Mouse (Mus musculus) bone marrow macrophage, adult 2 months (primary cell): ENCODE results near the gene Fgf11. TPM values are rescaled to one million over a fixed set of nuclear protein-coding genes. Genes with fewer than 3 reads are reported as not detected.
A peak's percentile ranks its signal among the peaks of the same experiment; 100 is the strongest.

ENCODE experiments used
- H3K27ac ChIP-seq: 2 replicates; pipeline ENCODE4 v1.5.1; 2012; ENCODE audit warnings: low read depth, low read length; ENCODE audit not compliant: insufficient read depth
- H3K4me1 ChIP-seq: 2 replicates; pipeline ENCODE4 v1.6.1; 2012; ENCODE audit warnings: low read length; ENCODE audit not compliant: control insufficient read depth, insufficient read depth
- H3K4me3 ChIP-seq: 2 replicates; pipeline ENCODE4 v1.5.1; 2012; ENCODE audit warnings: mild to moderate bottlenecking, low read length, moderate library complexity; ENCODE audit not compliant: insufficient read depth
- CTCF ChIP-seq: IDR thresholded peaks from 2 replicates; pipeline ENCODE4 v1.5.1; 2012; ENCODE audit warnings: low read depth, mild to moderate bottlenecking, low read length, moderate library complexity
- POLR2A ChIP-seq: IDR thresholded peaks from 2 replicates; pipeline ENCODE4 v1.6.1; 2012; ENCODE audit warnings: mild to moderate bottlenecking, low read depth, low read length, borderline replicate concordance
- polyA plus RNA-seq: library from polyadenylated mRNA; stranded (reverse); fragments of >200 nt; gene quantifications from 2 replicates; pipeline ENCODE4 v1.2.4, GENCODE M21; 2012; ENCODE audit not compliant: missing spikeins, insufficient read depth, insufficient read length

Gene Fgf11
- polyA plus RNA-seq, 1 experiment = 29.7 TPM

DNA sequence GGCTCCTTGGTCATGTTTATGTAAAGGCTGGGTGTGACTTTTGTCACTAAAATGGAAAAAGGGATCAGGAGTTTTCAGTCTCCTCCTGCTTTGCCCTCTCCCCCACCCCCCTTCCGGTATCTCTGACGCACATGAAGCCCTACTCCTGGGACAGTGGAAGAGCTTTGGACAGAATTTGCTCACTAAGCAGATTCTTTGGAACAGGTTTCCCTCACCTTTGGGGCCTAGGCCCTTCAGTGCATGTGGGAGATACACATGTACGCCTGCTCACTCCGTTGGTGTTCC lies 34.1 kb downstream of the Fgf11 start:
- peaks cover 16% of the 10 kb centered on the region for H3K4me1 ChIP-seq
- TF ChIP-seq CTCF = no peak
- TF ChIP-seq POLR2A = no peak
- no peak overlapping the region for H3K27ac ChIP-seq
- no peak overlapping the region for H3K4me3 ChIP-seq

DNA sequence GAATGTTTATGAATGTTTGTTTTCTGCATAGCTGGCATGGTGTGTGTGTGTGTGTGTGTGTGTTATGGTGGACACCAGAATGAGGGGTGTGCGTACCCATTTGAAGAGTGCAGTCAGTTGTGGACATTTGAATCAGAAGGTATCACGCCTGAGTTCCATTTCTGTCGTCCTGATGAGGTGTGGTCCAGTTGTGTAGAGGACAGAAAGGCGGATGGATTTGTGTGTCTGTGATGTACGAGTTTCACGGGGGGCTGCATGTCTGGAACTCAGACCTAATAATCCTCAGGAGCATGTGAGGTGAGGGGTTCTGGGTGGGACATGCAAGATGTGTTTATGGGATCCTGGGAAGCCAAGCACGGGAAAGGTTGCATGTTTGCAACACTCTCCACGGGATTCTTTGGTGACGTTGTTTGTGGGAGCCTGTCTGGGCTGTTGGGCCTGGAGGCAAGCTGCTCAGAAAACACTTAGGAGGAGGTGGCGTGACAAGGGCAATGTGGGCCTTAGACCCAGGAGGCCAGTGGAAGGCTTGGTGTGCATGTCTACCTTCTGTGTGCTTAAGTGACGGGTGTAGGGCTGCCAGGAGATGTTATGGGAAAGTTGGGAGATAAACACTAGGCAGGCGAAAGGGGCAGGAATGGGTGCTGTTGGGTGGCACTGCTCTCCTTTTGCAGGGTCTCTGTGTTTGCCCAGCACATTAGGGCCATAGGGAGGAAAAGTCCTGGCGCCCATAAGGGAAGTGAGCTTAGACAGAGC lies 34.6 kb downstream of the Fgf11 start:
- H3K4me3 ChIP-seq = peak overlapping the region; percentile 81
- peaks cover 16% of the 10 kb centered on the region for H3K4me1 ChIP-seq
- H3K27ac ChIP-seq = no peak overlapping the region
- TF ChIP-seq POLR2A (no peak), CTCF (no peak)

DNA sequence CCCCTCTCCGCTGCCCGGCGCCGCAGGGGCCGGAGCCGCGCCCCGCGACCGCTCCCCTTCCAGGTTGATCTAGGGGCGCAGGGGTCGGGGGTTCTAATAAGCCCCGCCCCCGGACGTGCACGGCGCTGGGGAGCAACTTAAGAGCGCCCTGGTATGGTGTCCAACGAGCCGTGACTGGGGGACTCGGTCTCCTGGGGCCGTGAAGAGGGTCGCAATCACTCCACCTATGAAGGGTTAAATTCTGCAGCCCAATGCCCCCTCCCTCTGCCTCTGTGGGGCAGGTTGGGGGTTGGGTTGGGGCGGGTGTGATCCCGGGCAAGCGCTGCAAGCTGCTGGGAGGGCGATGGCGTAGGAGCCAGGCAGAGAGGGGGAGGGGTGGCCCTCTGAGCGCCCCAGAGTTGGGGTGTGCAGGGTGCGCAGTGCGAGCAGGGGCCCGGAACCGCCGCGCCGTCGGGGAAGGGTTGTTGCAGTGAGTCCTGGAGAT lies 35.5 kb downstream of the Fgf11 start:
- Histone ChIP-seq H3K27ac (peak overlapping the region; percentile 43), H3K4me3 (peak overlapping the region; percentile 81), H3K4me1 (peaks cover 21% of the 10 kb centered on the region)
- TF ChIP-seq POLR2A (no peak), CTCF (no peak)

DNA sequence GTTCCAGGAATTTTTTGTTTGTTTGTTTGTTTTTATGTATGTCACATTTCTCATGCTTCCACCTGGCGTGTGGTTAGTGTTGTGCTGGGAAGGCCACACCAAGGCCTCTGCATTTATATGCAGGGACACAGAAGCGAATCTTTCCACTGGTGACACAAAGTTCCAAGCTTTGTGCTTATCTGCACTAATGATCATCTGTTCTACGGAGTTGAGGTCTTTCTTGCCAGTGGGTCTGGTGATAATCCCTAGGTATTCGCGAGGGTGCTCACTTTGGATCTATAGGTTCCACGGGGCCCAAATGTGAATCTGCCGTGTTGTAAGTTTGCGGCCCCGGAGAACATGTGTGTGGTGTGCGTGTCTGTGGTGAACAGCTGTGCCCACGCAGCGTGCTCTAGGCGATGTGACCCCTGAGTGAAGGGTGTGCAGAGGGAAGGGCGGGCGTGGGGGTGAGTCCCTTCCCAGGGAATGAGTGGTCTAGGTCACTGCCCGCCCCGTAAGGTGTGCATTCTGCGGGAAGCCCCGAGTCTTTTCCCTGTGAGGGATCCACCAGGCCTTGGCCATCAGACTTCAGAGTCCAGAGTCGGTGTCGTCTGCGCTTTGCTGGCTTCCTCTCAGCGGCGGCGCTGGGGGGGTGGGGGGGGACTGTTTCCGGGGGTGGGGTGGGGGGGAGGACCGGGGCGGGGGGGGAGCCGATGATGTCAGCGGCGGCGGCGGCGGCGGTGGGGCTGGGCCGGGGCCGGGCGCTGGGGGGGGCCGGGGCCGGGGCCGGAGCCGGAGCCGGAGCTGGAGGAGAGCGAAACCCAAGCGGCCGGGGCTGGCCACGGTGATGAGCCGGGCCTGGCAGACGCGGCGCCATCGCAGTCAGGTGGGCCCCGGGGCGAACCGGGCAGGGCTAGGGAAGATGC lies 36.2 kb downstream of the Fgf11 start, which contains the start of gene Zbtb4:
TSS of gene Zbtb4 (plus strand) at position 692 of the 905 bp plus-strand sequence.
- Histone ChIP-seq H3K4me3 (peak within 1 kb of the TSS; percentile 81), H3K27ac (peak within 1 kb of the TSS; percentile 43), H3K4me1 (peaks cover 24% of the 10 kb centered on the region)
- TF ChIP-seq POLR2A (no peak), CTCF (no peak)

DNA sequence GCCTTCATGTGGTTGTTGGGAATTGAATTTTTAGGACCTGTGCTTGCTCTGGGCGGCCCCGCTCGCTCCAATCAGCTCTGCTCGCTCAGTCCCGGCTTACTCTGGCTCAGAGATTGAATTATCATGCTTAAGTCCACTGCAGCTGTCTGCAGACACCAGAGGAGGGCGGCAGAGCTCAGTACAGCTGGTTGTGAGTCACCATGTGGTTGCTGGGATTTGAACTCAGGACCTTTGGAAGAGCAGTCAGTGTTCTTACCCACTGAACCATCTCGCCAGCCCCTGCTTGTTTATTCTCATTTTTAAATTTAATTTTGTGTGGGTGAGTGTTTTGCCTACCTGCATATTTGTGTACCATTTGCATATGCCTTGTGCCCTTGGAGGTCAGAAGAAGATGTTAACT lies 38.1 kb downstream of the Fgf11 start:
- Histone ChIP-seq H3K4me3 (no peak overlapping the region), H3K4me1 (peaks cover 32% of the 10 kb centered on the region), H3K27ac (no peak overlapping the region)
- TF ChIP-seq CTCF (no peak), POLR2A (no peak)

DNA sequence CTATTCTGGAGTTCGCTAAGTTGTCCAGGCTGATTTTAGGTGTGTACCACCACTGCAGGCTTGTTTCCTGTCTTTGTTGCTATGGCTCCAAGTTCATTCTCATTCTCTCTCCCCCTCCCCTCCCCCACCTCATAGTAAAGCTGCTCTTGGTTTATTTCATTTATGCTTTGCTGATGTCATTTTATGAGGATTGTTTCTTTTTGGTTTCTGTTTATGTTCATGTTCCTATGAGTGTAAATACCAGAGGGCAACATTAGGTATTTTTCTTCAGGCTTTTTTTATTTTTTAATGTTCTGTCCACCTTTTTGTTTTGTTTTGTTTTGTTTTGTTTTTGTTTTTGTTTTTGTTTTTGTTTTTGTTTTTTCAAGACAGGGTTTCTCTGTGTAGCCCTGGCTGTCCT lies 39.8 kb downstream of the Fgf11 start, which contains the start of gene Slc35g3:
TSS of gene Slc35g3 (minus strand) at position 101 of the 400 bp plus-strand sequence.
- TF ChIP-seq POLR2A (no peak), CTCF (no peak)
- no peak within 1 kb of the TSS for H3K4me3 ChIP-seq

DNA sequence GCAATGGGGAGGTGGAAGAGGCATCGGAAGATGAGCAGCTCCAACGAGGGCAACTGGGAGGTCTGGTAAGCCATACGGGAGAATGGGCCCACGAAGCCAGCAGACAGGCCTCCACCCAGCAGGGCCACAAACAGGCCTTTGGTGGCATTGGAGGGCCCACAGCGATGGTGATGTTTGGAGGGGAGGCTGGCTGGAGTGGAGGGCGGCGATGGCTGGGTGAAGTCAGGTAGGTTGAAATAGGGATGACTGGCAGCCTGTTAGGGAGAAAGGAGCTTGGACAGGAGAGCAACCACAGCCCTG lies 40.8 kb downstream of the Fgf11 start:
- peaks cover 23% of the 10 kb centered on the region for H3K4me1 ChIP-seq
- TF ChIP-seq POLR2A = no peak
- TF ChIP-seq CTCF = no peak
- no peak overlapping the region for H3K4me3 ChIP-seq
- no peak overlapping the region for H3K27ac ChIP-seq

More for the DNA sequence above, 39.8 kb downstream of the Fgf11 start, which contains the start of gene Slc35g3:
- Histone ChIP-seq H3K27ac (no peak within 1 kb of the TSS), H3K4me1 (peaks cover 23% of the 10 kb centered on the region)

DNA sequence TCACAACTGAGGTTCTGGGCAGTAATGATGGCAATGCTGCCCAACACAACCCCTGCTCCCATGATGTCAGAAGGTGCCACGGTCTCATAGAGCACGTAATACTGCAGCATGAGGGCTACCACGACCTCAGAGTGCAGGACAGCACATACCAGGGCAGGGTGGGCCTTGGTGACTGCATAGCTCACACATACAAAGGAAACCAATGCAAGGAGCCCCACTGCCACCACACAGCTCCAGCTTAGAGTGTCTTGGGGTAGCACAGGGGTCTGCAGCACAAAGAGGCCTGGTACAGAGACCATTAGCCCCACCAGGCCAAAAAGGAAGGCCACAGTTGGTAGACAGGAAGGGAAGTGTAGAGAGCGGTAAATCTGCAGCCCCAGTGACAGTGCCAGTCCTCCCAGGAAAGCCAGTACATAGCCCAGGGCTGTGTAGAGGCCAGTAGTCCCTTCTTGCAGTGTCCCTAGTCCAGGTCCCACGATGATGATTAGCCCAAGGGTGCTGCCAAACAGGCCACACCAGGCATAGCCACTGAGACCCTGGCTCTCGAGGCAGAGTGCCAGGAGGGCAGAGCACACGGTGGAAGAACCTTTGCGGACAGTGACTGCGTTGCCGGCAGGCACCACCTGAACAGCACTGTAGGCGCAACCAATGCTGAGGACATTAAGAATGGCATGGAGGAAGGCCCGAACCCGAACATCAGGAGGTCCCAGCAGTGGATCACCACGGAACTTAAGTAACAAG lies 41.3 kb downstream of the Fgf11 start:
- TF ChIP-seq CTCF (no peak), POLR2A (no peak)
- Histone ChIP-seq H3K4me1 (peaks cover 24% of the 10 kb centered on the region), H3K4me3 (no peak overlapping the region), H3K27ac (no peak overlapping the region)

DNA sequence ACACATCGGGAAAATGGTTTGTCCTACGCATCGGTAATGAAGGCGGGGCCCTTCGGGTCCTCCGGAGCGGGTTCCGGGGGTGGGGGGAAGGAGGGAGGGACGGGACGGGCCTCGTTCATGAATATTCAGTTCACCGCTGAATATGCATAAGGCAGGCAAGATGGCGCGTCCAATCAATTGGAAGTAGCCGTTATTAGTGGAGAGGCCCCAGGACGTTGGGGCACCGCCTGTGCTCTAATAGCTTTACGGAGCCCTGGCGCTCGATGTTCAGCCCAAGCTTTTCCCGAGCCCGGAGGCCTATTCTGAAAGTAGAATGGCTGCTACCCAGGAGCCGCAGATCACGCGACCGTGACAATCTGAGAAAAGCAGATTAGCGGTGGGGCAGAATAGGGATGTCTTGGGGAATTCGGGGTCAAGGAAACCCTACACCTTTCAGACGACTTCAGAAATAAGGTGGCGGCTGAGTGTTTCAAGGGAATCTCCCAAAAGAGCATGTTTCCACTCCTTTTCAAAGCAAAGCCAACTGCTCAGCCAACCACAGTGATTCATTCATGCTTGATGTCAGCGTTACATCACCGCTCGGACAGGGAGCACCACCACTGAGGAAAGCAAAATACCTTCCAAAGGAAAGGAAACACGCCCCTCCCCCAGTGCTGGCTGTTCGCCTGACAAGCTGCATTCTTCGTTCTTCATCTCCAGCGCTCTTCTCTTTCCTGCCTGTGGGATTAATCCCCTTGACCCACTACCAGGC lies 42.5 kb downstream of the Fgf11 start:
- Histone ChIP-seq H3K4me3 (peak overlapping the region; percentile 83), H3K4me1 (peaks cover 27% of the 10 kb centered on the region), H3K27ac (peak overlapping the region; percentile 97)
- TF ChIP-seq CTCF (no peak), POLR2A (peak; percentile 84; the same call in 1 of the 2 replicates)
